In genomic region chr11:71007026-71007425, GRCm38 (mm10) we compare ENCODE assay signal across 20 mouse cellular contexts. TPM values are rescaled to one million over a fixed set of nuclear protein-coding genes. Genes with fewer than 3 reads are reported as not detected.
DNase-seq lines count a peak whose midpoint lies in the region; ATAC-seq lines count a peak whose summit lies in the region.
"Had no signal": no experiment of that assay in that cellular context is flagged by ENCODE, and none has a peak within 500 bp of the region (broad histone marks: within the 10 kb centered on the region; RNA-seq: fewer than 3 reads in every experiment).

No protein-coding gene starts in this region.

- no peak for ATAC-seq in frontal cortex, adult (ENCODE audit: low TSS enrichment)
- ATAC-seq: activated CD4-positive, CD25-positive, alpha-beta regulatory T cell, adult 4 months; forebrain, embryonic 13.5 days; forebrain, embryonic 16.5 days; hindbrain, embryonic 16.5 days; intestine, embryonic 15.5 days had no signal

- intact Hi-C loops in heart, postnatal 36 days (cut with DNase I), result no loop called here

- peak; percentile 65 to 79 for DNase-seq in adrenal gland, adult (ENCODE audit: inconsistent age in 2 of 2, low spot score in 1 of 2)
- no peak for DNase-seq in adrenal gland, adult 18-20 months (ENCODE audit: low spot score in 2 of 2)
- peak; percentile 72 for DNase-seq in heart, adult 11 months
- no peak for DNase-seq in heart, postnatal 36 days
- peak; percentile 19 for DNase-seq in adrenal gland, postnatal 10 days
- DNase-seq: cerebellum, adult 11-12 months; cerebellum, adult 8-10 months; cerebellum, postnatal 10 days; cerebellum, postnatal 36 days; gastrocnemius, adult 2 months; gastrocnemius, postnatal 14 days; heart, adult 18-20 months; kidney, adult 11 months; kidney, adult 8-10 months had no signal

RNA-seq across cellular contexts. Expression of gene Dhx33, which starts 2.8 kb away (rescaled TPM):
- total RNA-seq in adrenal gland, adult 18-20 months (2021), result 10 to 100 TPM; 27.8 to 31.7 TPM
- 10 to 100 TPM; 10.6 to 10.7 TPM for total RNA-seq in heart, postnatal 36 days (2021)
- 10 to 100 TPM; 25.2 to 25.6 TPM for total RNA-seq in adrenal gland, postnatal 10 days (2021)

RNA-seq across cellular contexts. Expression of gene Mis12, which starts 12.4 kb away (rescaled TPM):
- total RNA-seq in adrenal gland, adult 18-20 months (2021), result 10 to 100 TPM; 17.7 to 19.2 TPM
- 1 to 10 TPM; 6.5 to 6.9 TPM for total RNA-seq in heart, postnatal 36 days (2021)
- total RNA-seq in adrenal gland, postnatal 10 days (2021), result 10 to 100 TPM; 17.6 TPM

RNA-seq across cellular contexts. Expression of gene Derl2, which starts 12.6 kb away (rescaled TPM):
- 10 to 100 TPM; 66.2 to 89.5 TPM for total RNA-seq in adrenal gland, adult 18-20 months (2021)
- 10 to 100 TPM; 32.2 to 38.4 TPM for total RNA-seq in heart, postnatal 36 days (2021)
- 10 to 100 TPM; 42.5 to 54.5 TPM for total RNA-seq in adrenal gland, postnatal 10 days (2021)

RNA-seq across cellular contexts. Expression of gene C1qbp, which starts 24.2 kb away (rescaled TPM):
- total RNA-seq in adrenal gland, adult 18-20 months (2021), result 100 to 1,000 TPM; 195 to 219 TPM
- 100 to 1,000 TPM; 226 to 228 TPM for total RNA-seq in heart, postnatal 36 days (2021)
- total RNA-seq in adrenal gland, postnatal 10 days (2021), result 100 to 1,000 TPM; 254 to 262 TPM

RNA-seq across cellular contexts. Expression of gene 6330403K07Rik, which starts 26.3 kb away (rescaled TPM):
- 10 to 100 TPM; 12.2 to 13.2 TPM for total RNA-seq in adrenal gland, adult 18-20 months (2021)
- total RNA-seq in heart, postnatal 36 days (2021), result under 1 TPM; 0.22 to 0.44 TPM
- total RNA-seq in adrenal gland, postnatal 10 days (2021), result 10 to 100 TPM in 1 of 2 experiments, 1 to 10 TPM in 1; 9.7 to 19.9 TPM

Comparison
In these comparisons a context has a peak if more than half of its experiments do, and no peak if none do; other contexts are left out.
1. DNase-seq: peak in adrenal gland, adult (2 of 2), heart, adult 11 months (single experiment) and adrenal gland, postnatal 10 days (single experiment); none in adrenal gland, adult 18-20 months (0 of 2) and heart, postnatal 36 days (0 of 2).